10 mouse cellular contexts compared by ENCODE assay signal in the genomic region with DNA sequence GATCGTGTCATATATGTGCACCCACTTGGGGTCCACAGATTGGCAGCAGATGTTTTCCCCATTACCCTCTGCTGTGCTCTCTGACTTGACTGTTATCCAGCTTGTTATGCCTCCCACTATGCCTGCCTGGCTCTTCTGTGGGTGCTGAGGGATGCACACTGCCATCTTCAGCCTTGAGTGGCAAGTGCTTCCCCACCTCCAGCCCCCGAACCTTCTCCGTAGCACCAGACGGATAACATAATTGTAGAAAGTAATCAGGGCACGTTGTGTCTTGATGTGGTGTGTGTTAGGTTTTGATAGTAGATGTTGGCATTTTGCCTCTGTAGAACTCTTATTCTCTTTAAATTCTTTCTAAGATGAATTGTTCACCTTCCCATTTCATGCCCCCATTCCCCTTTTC.
"Had no signal": no experiment of that assay in that cellular context is flagged by ENCODE, and none has a peak within 500 bp of the region (broad histone marks: within the 10 kb centered on the region; RNA-seq: fewer than 3 reads in every experiment).

No protein-coding gene starts in this region.

- DNase-seq: liver, postnatal 0 days; lung, adult 2 months; lung, postnatal 14 days; lung, postnatal 36 days; right cerebral cortex, postnatal 14 days; thymus, postnatal 14 days; thymus, postnatal 36 days had no signal

- ATAC-seq: liver, postnatal 0 days; lung, postnatal 0 days; midbrain, embryonic 13.5 days; midbrain, embryonic 15.5 days had no signal
